Mouse (Mus musculus): Measurements from ENCODE around the gene Rab5if. TPM values are rescaled to one million over a fixed set of nuclear protein-coding genes. Genes with fewer than 3 reads are reported as not detected.

Rab5if gene
- polyA plus RNA-seq, 1 experiment: 129 TPM

GRCm38 (mm10) chr2:156838839-156839238 lies 24.1 kb upstream of the Rab5if start:
- no peak for TF ChIP-seq POLR2A (IDR thresholded peaks at IDR 0.05; ENCODE audit: low read depth, low read length)
- TF ChIP-seq CTCF (conservative IDR thresholded peaks at IDR 0.05; ENCODE audit: insufficient read depth, insufficient read length, low read depth, low read length): no peak
- H3K27ac ChIP-seq (ENCODE audit: insufficient read depth, low read depth, low read length): no peak overlapping the region

GRCm38 (mm10) chr2:156839319-156840191 lies 23.4 kb upstream of the Rab5if start, which contains the start of gene Tgif2:
Tgif2 (plus strand) TSS chr2:156840007.
- no peaks in the 10 kb centered on the region for H3K36me3 ChIP-seq (ENCODE audit: control insufficient read depth, insufficient read depth, low read length)
- no peak for TF ChIP-seq CTCF (conservative IDR thresholded peaks at IDR 0.05; ENCODE audit: insufficient read depth, insufficient read length, low read depth, low read length)
- no peak for TF ChIP-seq POLR2A (IDR thresholded peaks at IDR 0.05; ENCODE audit: low read depth, low read length)
- peak within 1 kb of the TSS; percentile 61 for H3K4me3 ChIP-seq (ENCODE audit: insufficient read depth, low read depth, low read length)
- H3K4me1 ChIP-seq (ENCODE audit: control insufficient read depth, insufficient read depth, low read length): 0 out of 2 replicates have a peak, but pooled peaks cover 6% of the 10 kb centered on the region
- DNase-seq: peak; percentile 66
- H3K27me3 ChIP-seq (replicated peaks; ENCODE audit: control insufficient read depth, insufficient read depth, low read length): no peaks in the 10 kb centered on the region
- WGBS: 13% methylated on average over 61 of the region's 61 CpGs
- H3K27ac ChIP-seq (ENCODE audit: insufficient read depth, low read depth, low read length): no peak within 1 kb of the TSS

More at GRCm38 (mm10) chr2:156838839-156839238, 24.1 kb upstream of the Rab5if start:
- no peaks in the 10 kb centered on the region for H3K36me3 ChIP-seq (ENCODE audit: control insufficient read depth, insufficient read depth, low read length)
- H3K4me3 ChIP-seq (ENCODE audit: insufficient read depth, low read depth, low read length): no peak overlapping the region
- H3K4me1 ChIP-seq (ENCODE audit: control insufficient read depth, insufficient read depth, low read length): 0 out of 2 replicates have a peak, but pooled peaks cover 6% of the 10 kb centered on the region
- 79% methylated on average over 6 of the region's 6 CpGs for WGBS
- DNase-seq: no peak
- H3K27me3 ChIP-seq (replicated peaks; ENCODE audit: control insufficient read depth, insufficient read depth, low read length): no peaks in the 10 kb centered on the region

- under 1% methylated on average over 74 of the region's 79 CpGs for WGBS
- TF ChIP-seq CTCF (conservative IDR thresholded peaks at IDR 0.05; ENCODE audit: insufficient read depth, insufficient read length, low read depth, low read length) (no peak), POLR2A (IDR thresholded peaks at IDR 0.05; ENCODE audit: low read depth, low read length) (no peak)
- H3K4me1 ChIP-seq (ENCODE audit: control insufficient read depth, insufficient read depth, low read length): 0 out of 2 replicates have a peak, but pooled peaks cover 6% of the 10 kb centered on the region
- H3K27me3 ChIP-seq (replicated peaks; ENCODE audit: control insufficient read depth, insufficient read depth, low read length): no peaks in the 10 kb centered on the region
- H3K27ac ChIP-seq (ENCODE audit: insufficient read depth, low read depth, low read length): no peak overlapping the region
- peak overlapping the region; percentile 61 for H3K4me3 ChIP-seq (ENCODE audit: insufficient read depth, low read depth, low read length)
- peak; percentile 9 for DNase-seq
- no peaks in the 10 kb centered on the region for H3K36me3 ChIP-seq (ENCODE audit: control insufficient read depth, insufficient read depth, low read length)
These were observed 22.5 kb upstream of the Rab5if start for GRCm38 (mm10) chr2:156840301-156841027.

GRCm38 (mm10) chr2:156841028-156841840 lies 21.7 kb upstream of the Rab5if start:
- DNase-seq: peak; percentile 54
- no peak overlapping the region for H3K27ac ChIP-seq (ENCODE audit: insufficient read depth, low read depth, low read length)
- TF ChIP-seq CTCF (conservative IDR thresholded peaks at IDR 0.05; ENCODE audit: insufficient read depth, insufficient read length, low read depth, low read length): no peak
- TF ChIP-seq POLR2A (IDR thresholded peaks at IDR 0.05; ENCODE audit: low read depth, low read length): no peak
- WGBS: 1% methylated on average over 42 of the region's 42 CpGs
- 0 out of 2 replicates have a peak, but pooled peaks cover 6% of the 10 kb centered on the region for H3K4me1 ChIP-seq (ENCODE audit: control insufficient read depth, insufficient read depth, low read length)
- H3K36me3 ChIP-seq (ENCODE audit: control insufficient read depth, insufficient read depth, low read length): no peaks in the 10 kb centered on the region
- peak overlapping the region; percentile 61 for H3K4me3 ChIP-seq (ENCODE audit: insufficient read depth, low read depth, low read length)
- H3K27me3 ChIP-seq (replicated peaks; ENCODE audit: control insufficient read depth, insufficient read depth, low read length): no peaks in the 10 kb centered on the region

GRCm38 (mm10) chr2:156841841-156842706 lies 20.9 kb upstream of the Rab5if start:
- 22% methylated on average over 20 of the region's 20 CpGs for WGBS
- Histone ChIP-seq H3K4me3 (ENCODE audit: insufficient read depth, low read depth, low read length) (no peak overlapping the region), H3K36me3 (ENCODE audit: control insufficient read depth, insufficient read depth, low read length) (no peaks in the 10 kb centered on the region), H3K4me1 (ENCODE audit: control insufficient read depth, insufficient read depth, low read length) (0 out of 2 replicates have a peak, but pooled peaks cover 6% of the 10 kb centered on the region), H3K27me3 (replicated peaks; ENCODE audit: control insufficient read depth, insufficient read depth, low read length) (no peaks in the 10 kb centered on the region), H3K27ac (ENCODE audit: insufficient read depth, low read depth, low read length) (no peak overlapping the region)
- peak; percentile 63 for DNase-seq
- no peak for TF ChIP-seq POLR2A (IDR thresholded peaks at IDR 0.05; ENCODE audit: low read depth, low read length)
- no peak for TF ChIP-seq CTCF (conservative IDR thresholded peaks at IDR 0.05; ENCODE audit: insufficient read depth, insufficient read length, low read depth, low read length)

GRCm38 (mm10) chr2:156842711-156843110 lies 20.2 kb upstream of the Rab5if start:
- TF ChIP-seq CTCF (conservative IDR thresholded peaks at IDR 0.05; ENCODE audit: insufficient read depth, insufficient read length, low read depth, low read length) (no peak), POLR2A (IDR thresholded peaks at IDR 0.05; ENCODE audit: low read depth, low read length) (no peak)
- Histone ChIP-seq H3K36me3 (ENCODE audit: control insufficient read depth, insufficient read depth, low read length) (no peaks in the 10 kb centered on the region), H3K4me3 (ENCODE audit: insufficient read depth, low read depth, low read length) (no peak overlapping the region), H3K27me3 (replicated peaks; ENCODE audit: control insufficient read depth, insufficient read depth, low read length) (no peaks in the 10 kb centered on the region), H3K4me1 (ENCODE audit: control insufficient read depth, insufficient read depth, low read length) (0 out of 2 replicates have a peak, but pooled peaks cover 6% of the 10 kb centered on the region), H3K27ac (ENCODE audit: insufficient read depth, low read depth, low read length) (no peak overlapping the region)
- 63% methylated on average over 11 of the region's 11 CpGs for WGBS
- DNase-seq: no peak
